In the genomic region with DNA sequence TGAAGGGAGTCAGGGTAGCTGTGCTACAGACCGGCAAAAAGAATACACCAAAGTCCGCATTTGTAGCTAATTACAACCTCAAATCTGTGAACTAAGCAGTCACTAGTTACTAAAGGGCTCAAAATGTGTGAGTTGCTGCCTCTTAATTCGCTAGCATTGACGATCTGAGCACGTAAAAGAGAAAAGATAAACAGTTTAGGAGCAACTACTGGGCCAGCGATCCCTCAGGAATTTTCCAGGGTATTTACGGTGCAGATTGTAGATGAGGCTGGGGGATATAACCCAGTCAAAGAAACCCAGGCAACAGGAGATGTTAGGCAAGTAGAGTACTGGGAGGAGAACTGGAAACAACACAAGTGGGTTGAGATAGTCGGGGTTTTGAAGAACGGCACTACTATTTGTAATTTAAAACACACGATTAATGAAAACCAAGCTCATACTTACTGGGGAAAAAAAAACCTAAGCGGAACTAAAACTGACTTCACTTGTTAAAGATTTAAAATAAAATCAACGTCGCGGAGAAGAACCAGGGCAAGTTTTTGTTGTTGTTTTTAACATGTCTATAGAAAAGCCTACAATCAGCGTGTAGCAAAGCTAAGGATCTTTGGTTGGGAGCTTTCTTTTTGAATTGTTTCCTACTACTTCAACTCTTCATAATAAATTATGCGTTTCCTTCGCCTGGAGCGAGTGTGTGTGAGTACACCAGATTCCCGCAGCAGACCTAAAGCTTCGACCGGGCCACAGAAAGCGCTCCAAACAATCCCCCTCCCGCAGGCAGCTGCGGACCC, we compare ENCODE assay signal across 8 mouse cellular contexts.
DNase-seq lines count a peak whose midpoint lies in the region; ATAC-seq lines count a peak whose summit lies in the region.

No protein-coding gene starts in this region.

- H3K9ac ChIP-seq in hindbrain, embryonic 13.5 days = peak overlapping the region; percentile 95
- peak overlapping the region; percentile 93 for H3K9ac ChIP-seq in midbrain, embryonic 12.5 days (replicated peaks)

- no peaks in the 10 kb centered on the region for H3K9me3 ChIP-seq in hindbrain, embryonic 13.5 days
- no peaks in the 10 kb centered on the region for H3K9me3 ChIP-seq in midbrain, embryonic 12.5 days

- WGBS in hindbrain, embryonic 13.5 days = under 1% methylated on average over 24 of the region's 24 CpGs
- WGBS in midbrain, embryonic 12.5 days = under 1% methylated on average over 24 of the region's 24 CpGs

- peak overlapping the region; percentile 87 for H3K4me3 ChIP-seq in hindbrain, embryonic 13.5 days
- H3K4me3 ChIP-seq in midbrain, embryonic 12.5 days = peak overlapping the region; percentile 70

- H3K4me1 ChIP-seq in hindbrain, embryonic 13.5 days (replicated peaks) = peaks cover 32% of the 10 kb centered on the region
- 0 out of 2 replicates have a peak, but pooled peaks cover 9% of the 10 kb centered on the region for H3K4me1 ChIP-seq in midbrain, embryonic 12.5 days

- ATAC-seq in hindbrain, embryonic 13.5 days (ENCODE audit: low FRiP score) = peak; percentile 4; the same call in 1 of the 2 replicates
- peak; percentile 7 for ATAC-seq in midbrain, embryonic 12.5 days (ENCODE audit: low FRiP score, low read depth)
- ATAC-seq in frontal cortex, adult (ENCODE audit: low TSS enrichment) = no peak

- no peaks in the 10 kb centered on the region for H3K36me3 ChIP-seq in hindbrain, embryonic 13.5 days
- no peaks in the 10 kb centered on the region for H3K36me3 ChIP-seq in midbrain, embryonic 12.5 days

- DNase-seq in kidney, adult 9 months = peak; percentile 47
- DNase-seq in kidney, postnatal 25 days = no peak
- peak; percentile 28 for DNase-seq in embryo, embryonic 10 days (ENCODE audit: low spot score)
- DNase-seq in urinary bladder, postnatal 25 days (ENCODE audit: low spot score) = no peak
- no peak for DNase-seq in gastrocnemius, postnatal 4 days (ENCODE audit: low spot score in 2 of 2)

- H3K27me3 ChIP-seq in hindbrain, embryonic 13.5 days = no peaks in the 10 kb centered on the region
- 0 out of 2 replicates have a peak, but pooled peaks cover 11% of the 10 kb centered on the region for H3K27me3 ChIP-seq in midbrain, embryonic 12.5 days

- H3K4me2 ChIP-seq in hindbrain, embryonic 13.5 days = peak overlapping the region; percentile 71
- peak overlapping the region; percentile 71 for H3K4me2 ChIP-seq in midbrain, embryonic 12.5 days (replicated peaks)

- peak overlapping the region; percentile 99 for H3K27ac ChIP-seq in hindbrain, embryonic 13.5 days
- H3K27ac ChIP-seq in midbrain, embryonic 12.5 days (replicated peaks) = peak overlapping the region; percentile 94

Comparison
In these comparisons a context has a peak if more than half of its experiments do, and no peak if none do; other contexts are left out.
1. DNase-seq: peak in kidney, adult 9 months (single experiment) and embryo, embryonic 10 days (single experiment); none in kidney, postnatal 25 days (0 of 2), urinary bladder, postnatal 25 days (single experiment) and gastrocnemius, postnatal 4 days (0 of 2).